Mouse (Mus musculus) CH12.LX (cell line): Measurements from ENCODE around the gene Atp13a3. TPM values are rescaled to one million over a fixed set of nuclear protein-coding genes. Genes with fewer than 3 reads are reported as not detected.

Experiments used
- DNase-seq: peaks from one replicate; pipeline ENCODE4 v3.0.0-alpha.2; 2013; ENCODE audit errors: extremely low read depth
- H3K27ac ChIP-seq: 2 replicates; pipeline ENCODE4 v1.5.1; 2012; ENCODE audit warnings: low read depth, mild to moderate bottlenecking, control low read depth, moderate library complexity; ENCODE audit not compliant: insufficient read depth
- H3K27me3 ChIP-seq: replicated peaks from 2 replicates; pipeline ENCODE3; 2012; ENCODE audit warnings: inconsistent platforms
- H3K36me3 ChIP-seq, 2 experiments: replicated peaks in 1 of 2; 2 replicates each; pipeline versions ENCODE3 to v1.6.1; 2012; ENCODE audit warnings: inconsistent platforms in 1 of 2, low read length in 1 of 2, mild to moderate bottlenecking in 1 of 2, mixed read lengths in 1 of 2, moderate library complexity in 1 of 2; ENCODE audit not compliant: control insufficient read depth in 1 of 2, insufficient read depth in 1 of 2
- H3K4me1 ChIP-seq, 2 experiments: 2 replicates each; pipeline ENCODE4 v1.6.1; 2012; ENCODE audit warnings: inconsistent platforms in 1 of 2, moderate library complexity in 1 of 2; ENCODE audit not compliant: insufficient read depth in 2 of 2, control insufficient read depth in 1 of 2
- H3K4me2 ChIP-seq: 2 replicates; pipeline ENCODE4 v1.6.1; 2012; ENCODE audit warnings: low read depth, mild to moderate bottlenecking, control low read depth; ENCODE audit not compliant: poor library complexity, insufficient read depth, severe bottlenecking
- H3K4me3 ChIP-seq, 3 experiments: fragments of 150-350 bp in 1 of 3; sonication (generic) in 1 of 3; replicated peaks in 1 of 3; 2 replicates each; pipeline versions ENCODE3 to v1.5.1; 2011 to 2012; ENCODE audit warnings: low read depth in 2 of 3, low read length in 2 of 3, mild to moderate bottlenecking in 2 of 3, moderate library complexity in 2 of 3, control low read depth in 1 of 3, improper control_type of control experiment in 1 of 3, inconsistent platforms in 1 of 3, mixed read lengths in 1 of 3; ENCODE audit not compliant: poor library complexity in 1 of 3
- H3K79me2 ChIP-seq: replicated peaks from 2 replicates; pipeline ENCODE4 v1.6.1; 2012; ENCODE audit warnings: mild to moderate bottlenecking, moderate library complexity; ENCODE audit not compliant: control insufficient read depth, poor library complexity, insufficient read depth, severe bottlenecking; ENCODE audit errors: extremely low read depth
- H3K9ac ChIP-seq: 2 replicates; pipeline ENCODE4 v1.6.1; 2012; ENCODE audit warnings: low read depth, mild to moderate bottlenecking, control low read depth, moderate library complexity; ENCODE audit not compliant: insufficient read depth
- H3K9me3 ChIP-seq: replicated peaks from 2 replicates; pipeline ENCODE3; 2012; ENCODE audit warnings: low read length, inconsistent platforms, mixed read lengths
- E2F4 ChIP-seq: IDR thresholded peaks from 2 replicates; pipeline ENCODE4 v1.6.1; 2011; ENCODE audit warnings: low read depth, low read length, improper control_type of control experiment; ENCODE audit not compliant: insufficient replicate concordance
- ETS1 ChIP-seq: conservative IDR thresholded peaks from 2 replicates; pipeline ENCODE4 v1.6.1; 2012; ENCODE audit warnings: low read depth, mild to moderate bottlenecking, inconsistent platforms, low read length, improper control_type of control experiment, moderate library complexity
- HCFC1 ChIP-seq: IDR thresholded peaks from 2 replicates; pipeline ENCODE4 v1.6.1; 2012; ENCODE audit warnings: low read depth, mild to moderate bottlenecking, inconsistent platforms, low read length, improper control_type of control experiment
- IRF4 ChIP-seq: IDR thresholded peaks from 2 replicates; pipeline ENCODE4 v1.6.1; 2014; ENCODE audit warnings: low read depth, mild to moderate bottlenecking, inconsistent platforms, low read length, improper control_type of control experiment
- MAFK ChIP-seq: IDR thresholded peaks from 2 replicates; pipeline ENCODE4 v1.6.1; 2011; ENCODE audit warnings: low read length, improper control_type of control experiment; ENCODE audit not compliant: insufficient replicate concordance
- MXI1 ChIP-seq: IDR thresholded peaks from 2 replicates; pipeline ENCODE4 v1.6.1; 2011; ENCODE audit warnings: mild to moderate bottlenecking, low read depth, low read length, improper control_type of control experiment
- MYC ChIP-seq: IDR thresholded peaks from 2 replicates; pipeline ENCODE4 v1.6.1; 2011; ENCODE audit warnings: low read depth, mild to moderate bottlenecking, improper control_type of control experiment, low read length
- RAD21 ChIP-seq: IDR thresholded peaks from 2 replicates; pipeline ENCODE4 v1.6.1; 2011; ENCODE audit warnings: low read depth, mild to moderate bottlenecking, low read length, improper control_type of control experiment, moderate library complexity
- RCOR1 ChIP-seq: conservative IDR thresholded peaks from 2 replicates; pipeline ENCODE4 v1.6.1; 2012; ENCODE audit warnings: low read depth, mild to moderate bottlenecking, inconsistent platforms, low read length, improper control_type of control experiment
- TCF12 ChIP-seq: IDR thresholded peaks from 2 replicates; pipeline ENCODE4 v1.6.1; 2014; ENCODE audit warnings: low read depth, mild to moderate bottlenecking, inconsistent platforms, low read length, improper control_type of control experiment
- ZC3H11A ChIP-seq: IDR thresholded peaks from 2 replicates; pipeline ENCODE4 v1.6.1; 2012; ENCODE audit warnings: low read depth, mild to moderate bottlenecking, inconsistent platforms, low read length, improper control_type of control experiment
- ZMIZ1 ChIP-seq: IDR thresholded peaks from 2 replicates; pipeline ENCODE4 v1.6.1; 2012; ENCODE audit warnings: low read depth, mild to moderate bottlenecking, inconsistent platforms, low read length, improper control_type of control experiment
- dilution Hi-C: fragments of 300-500 bp; cut with MboI; formaldehyde crosslinking; loops from 2 replicates; pipeline ENCODE4 v1.14.3; 2020; ENCODE audit warnings: low sequenced_read_pairs; ENCODE audit not compliant: extremely low pct_unique_long_range_greater_than_20kb, extremely low pct_ligation_motif_present
- in situ Hi-C: fragments of 300-500 bp; cut with MboI; formaldehyde crosslinking; loops from 3 replicates; pipeline ENCODE4 v1.14.3; 2019; ENCODE audit warnings: low sequenced_read_pairs, low pct_ligation_motif_present, low pct_unique_long_range_greater_than_20kb, mixed read lengths
- polyA plus RNA-seq: library from polyadenylated mRNA; unstranded; fragments of >175 nt; gene quantifications from 2 replicates; pipeline ENCODE4 v1.2.1, GENCODE M21; 2012; ENCODE audit warnings: low read depth; ENCODE audit not compliant: insufficient read length
- total RNA-seq, 2 experiments: library from RNA; depleted of rRNA; stranded (reverse); fragments of 300-350 nt in 1 of 2; fragments of >200 nt in 1 of 2; gene quantifications; 2 replicates each; pipeline ENCODE4 v1.2.3; 2012 to 2014

Atp13a3 gene
- total and polyA plus RNA-seq, 3 experiments, result 46.7 to 73.0 (median 49.9) TPM

- no peak overlapping the region for H3K27ac ChIP-seq
Observed at GRCm38 (mm10) chr16:30310171-30310515, 95.6 kb downstream of the Atp13a3 start.

GRCm38 (mm10) chr16:30309395-30310170 lies 96.2 kb downstream of the Atp13a3 start:
- H3K27me3 ChIP-seq, result no peaks in the 10 kb centered on the region
- H3K36me3 ChIP-seq, result peaks cover 4 to 40% of the 10 kb centered on the region in 2 experiments
- H3K4me1 ChIP-seq, result peaks cover 0 to 8% of the 10 kb centered on the region in 2 experiments; a peak in 2 of 4 replicates
- no peak overlapping the region for H3K4me2 ChIP-seq
- no peak for DNase-seq
- H3K27ac ChIP-seq, result no peak overlapping the region; the same call in 1 of the 2 replicates
- in situ Hi-C loops (no loop called here), dilution Hi-C loops (no loop called here)
- no peak overlapping the region for H3K4me3 ChIP-seq
- peaks cover 7% of the 10 kb centered on the region for H3K9me3 ChIP-seq
- H3K9ac ChIP-seq, result no peak overlapping the region
- H3K79me2 ChIP-seq, result no peaks in the 10 kb centered on the region
- no peak for TF ChIP-seq ZC3H11A
- TF ChIP-seq MXI1, result no peak
- TF ChIP-seq, all 38 proteins: peak for 0

More at GRCm38 (mm10) chr16:30310171-30310515, 95.6 kb downstream of the Atp13a3 start:
- no peak for DNase-seq
- dilution Hi-C loops, result no loop called here
- 0 out of 4 replicates have a peak, but pooled peaks cover 0 to 4% of the 10 kb centered on the region in 2 experiments for H3K4me1 ChIP-seq
- peaks cover 8 to 44% of the 10 kb centered on the region in 2 experiments for H3K36me3 ChIP-seq
- H3K9ac ChIP-seq, result no peak overlapping the region
- H3K4me2 ChIP-seq, result no peak overlapping the region
- TF ChIP-seq E2F4, result no peak
- no peak for TF ChIP-seq MYC
- no peak for TF ChIP-seq RCOR1
- no peak for TF ChIP-seq ZMIZ1
- no peak for TF ChIP-seq RAD21
- no peak for TF ChIP-seq TCF12
- TF ChIP-seq MAFK, result no peak
- TF ChIP-seq ETS1, result no peak
- no peak for TF ChIP-seq HCFC1
- TF ChIP-seq IRF4, result no peak
- in situ Hi-C loops, result no loop called here
- no peaks in the 10 kb centered on the region for H3K79me2 ChIP-seq
- no peak overlapping the region for H3K4me3 ChIP-seq
- no peaks in the 10 kb centered on the region for H3K27me3 ChIP-seq
- peaks cover 7% of the 10 kb centered on the region for H3K9me3 ChIP-seq
